Mouse (Mus musculus) CH12.LX (cell line): Measurements from ENCODE around the gene Nt5c. TPM values are rescaled to one million over a fixed set of nuclear protein-coding genes. Genes with fewer than 3 reads are reported as not detected.

ENCODE experiments used
- DNase-seq: peaks from one replicate; pipeline ENCODE4 v3.0.0-alpha.2; 2013; ENCODE audit errors: extremely low read depth
- H3K27ac ChIP-seq: 2 replicates; pipeline ENCODE4 v1.5.1; 2012; ENCODE audit warnings: low read depth, mild to moderate bottlenecking, control low read depth, moderate library complexity; ENCODE audit not compliant: insufficient read depth
- H3K27me3 ChIP-seq: replicated peaks from 2 replicates; pipeline ENCODE3; 2012; ENCODE audit warnings: inconsistent platforms
- H3K36me3 ChIP-seq, 2 experiments: replicated peaks in 1 of 2; 2 replicates each; pipeline versions ENCODE3 to v1.6.1; 2012; ENCODE audit warnings: inconsistent platforms in 1 of 2, low read length in 1 of 2, mild to moderate bottlenecking in 1 of 2, mixed read lengths in 1 of 2, moderate library complexity in 1 of 2; ENCODE audit not compliant: control insufficient read depth in 1 of 2, insufficient read depth in 1 of 2
- H3K4me1 ChIP-seq, 2 experiments: 2 replicates each; pipeline ENCODE4 v1.6.1; 2012; ENCODE audit warnings: inconsistent platforms in 1 of 2, moderate library complexity in 1 of 2; ENCODE audit not compliant: insufficient read depth in 2 of 2, control insufficient read depth in 1 of 2
- H3K4me2 ChIP-seq: 2 replicates; pipeline ENCODE4 v1.6.1; 2012; ENCODE audit warnings: low read depth, mild to moderate bottlenecking, control low read depth; ENCODE audit not compliant: poor library complexity, insufficient read depth, severe bottlenecking
- H3K4me3 ChIP-seq, 3 experiments: fragments of 150-350 bp in 1 of 3; sonication (generic) in 1 of 3; replicated peaks in 1 of 3; 2 replicates each; pipeline versions ENCODE3 to v1.5.1; 2011 to 2012; ENCODE audit warnings: low read depth in 2 of 3, low read length in 2 of 3, mild to moderate bottlenecking in 2 of 3, moderate library complexity in 2 of 3, control low read depth in 1 of 3, improper control_type of control experiment in 1 of 3, inconsistent platforms in 1 of 3, mixed read lengths in 1 of 3; ENCODE audit not compliant: poor library complexity in 1 of 3
- H3K79me2 ChIP-seq: replicated peaks from 2 replicates; pipeline ENCODE4 v1.6.1; 2012; ENCODE audit warnings: mild to moderate bottlenecking, moderate library complexity; ENCODE audit not compliant: control insufficient read depth, poor library complexity, insufficient read depth, severe bottlenecking; ENCODE audit errors: extremely low read depth
- H3K9ac ChIP-seq: 2 replicates; pipeline ENCODE4 v1.6.1; 2012; ENCODE audit warnings: low read depth, mild to moderate bottlenecking, control low read depth, moderate library complexity; ENCODE audit not compliant: insufficient read depth
- H3K9me3 ChIP-seq: replicated peaks from 2 replicates; pipeline ENCODE3; 2012; ENCODE audit warnings: low read length, inconsistent platforms, mixed read lengths
- BHLHE40 ChIP-seq: IDR thresholded peaks from 2 replicates; pipeline ENCODE4 v1.6.1; 2011; ENCODE audit warnings: mild to moderate bottlenecking, low read depth, low read length, improper control_type of control experiment
- CHD1 ChIP-seq: IDR thresholded peaks from 2 replicates; pipeline ENCODE4 v1.6.1; 2012; ENCODE audit warnings: low read depth, low read length, improper control_type of control experiment, inconsistent platforms
- CHD2 ChIP-seq: IDR thresholded peaks from 2 replicates; pipeline ENCODE4 v1.6.1; 2011; ENCODE audit warnings: low read length, improper control_type of control experiment
- CTCF ChIP-seq, 2 experiments: IDR thresholded peaks in 1 of 2; conservative IDR thresholded peaks in 1 of 2; 2 replicates each; pipeline ENCODE4 v1.5.1; 2011 to 2012; ENCODE audit warnings: low read depth in 2 of 2, low read length in 2 of 2, improper control_type of control experiment in 1 of 2, inconsistent platforms in 1 of 2, mild to moderate bottlenecking in 1 of 2, moderate library complexity in 1 of 2
- E2F4 ChIP-seq: IDR thresholded peaks from 2 replicates; pipeline ENCODE4 v1.6.1; 2011; ENCODE audit warnings: low read depth, low read length, improper control_type of control experiment; ENCODE audit not compliant: insufficient replicate concordance
- ELF1 ChIP-seq: IDR thresholded peaks from 2 replicates; pipeline ENCODE4 v1.6.1; 2014; ENCODE audit warnings: low read depth, mild to moderate bottlenecking, inconsistent platforms, low read length, improper control_type of control experiment
- EP300 ChIP-seq: IDR thresholded peaks from 2 replicates; pipeline ENCODE4 v1.6.1; 2011; ENCODE audit warnings: low read length, improper control_type of control experiment
- ETS1 ChIP-seq: conservative IDR thresholded peaks from 2 replicates; pipeline ENCODE4 v1.6.1; 2012; ENCODE audit warnings: low read depth, mild to moderate bottlenecking, inconsistent platforms, low read length, improper control_type of control experiment, moderate library complexity
- GABPA ChIP-seq: IDR thresholded peaks from 2 replicates; pipeline ENCODE4 v1.6.1; 2012; ENCODE audit warnings: low read depth, low read length, improper control_type of control experiment, inconsistent platforms; ENCODE audit not compliant: insufficient replicate concordance
- HCFC1 ChIP-seq: IDR thresholded peaks from 2 replicates; pipeline ENCODE4 v1.6.1; 2012; ENCODE audit warnings: low read depth, mild to moderate bottlenecking, inconsistent platforms, low read length, improper control_type of control experiment
- IRF4 ChIP-seq: IDR thresholded peaks from 2 replicates; pipeline ENCODE4 v1.6.1; 2014; ENCODE audit warnings: low read depth, mild to moderate bottlenecking, inconsistent platforms, low read length, improper control_type of control experiment
- JUN ChIP-seq: IDR thresholded peaks from 2 replicates; pipeline ENCODE4 v1.6.1; 2011; ENCODE audit warnings: low read depth, mild to moderate bottlenecking, low read length, improper control_type of control experiment, moderate library complexity; ENCODE audit not compliant: insufficient read depth
- JUND ChIP-seq: conservative IDR thresholded peaks from 2 replicates; pipeline ENCODE4 v1.6.1; 2011; ENCODE audit warnings: low read depth, low read length, improper control_type of control experiment
- KAT2A ChIP-seq: IDR thresholded peaks from 2 replicates; pipeline ENCODE4 v1.6.1; 2012; ENCODE audit warnings: low read length, improper control_type of control experiment, inconsistent platforms; ENCODE audit not compliant: insufficient replicate concordance
- MAFK ChIP-seq: IDR thresholded peaks from 2 replicates; pipeline ENCODE4 v1.6.1; 2011; ENCODE audit warnings: low read length, improper control_type of control experiment; ENCODE audit not compliant: insufficient replicate concordance
- MAX ChIP-seq: IDR thresholded peaks from 2 replicates; pipeline ENCODE4 v1.6.1; 2011; ENCODE audit warnings: low read length, improper control_type of control experiment
- MAZ ChIP-seq: IDR thresholded peaks from 2 replicates; pipeline ENCODE4 v1.6.1; 2012; ENCODE audit warnings: low read depth, mild to moderate bottlenecking, inconsistent platforms, low read length, improper control_type of control experiment, moderate library complexity
- MEF2A ChIP-seq: IDR thresholded peaks from 2 replicates; pipeline ENCODE4 v1.6.1; 2014; ENCODE audit warnings: low read depth, mild to moderate bottlenecking, inconsistent platforms, low read length, improper control_type of control experiment, borderline replicate concordance
- MXI1 ChIP-seq: IDR thresholded peaks from 2 replicates; pipeline ENCODE4 v1.6.1; 2011; ENCODE audit warnings: mild to moderate bottlenecking, low read depth, low read length, improper control_type of control experiment
- MYC ChIP-seq: IDR thresholded peaks from 2 replicates; pipeline ENCODE4 v1.6.1; 2011; ENCODE audit warnings: low read depth, mild to moderate bottlenecking, improper control_type of control experiment, low read length
- NELFE ChIP-seq: IDR thresholded peaks from 2 replicates; pipeline ENCODE4 v1.6.1; 2011; ENCODE audit warnings: low read depth, low read length, improper control_type of control experiment
- NRF1 ChIP-seq: IDR thresholded peaks from 2 replicates; pipeline ENCODE4 v1.6.1; 2014; ENCODE audit warnings: low read depth, mild to moderate bottlenecking, inconsistent platforms, low read length, improper control_type of control experiment, moderate library complexity
- PAX5 ChIP-seq: IDR thresholded peaks from 2 replicates; pipeline ENCODE4 v1.6.1; 2012; ENCODE audit warnings: low read length, inconsistent platforms, mixed read lengths
- POLR2A ChIP-seq: IDR thresholded peaks from 2 replicates; pipeline ENCODE4 v1.6.1; 2011; ENCODE audit warnings: low read depth, mild to moderate bottlenecking, improper control_type of control experiment, low read length
- POLR2AphosphoS2 ChIP-seq: IDR thresholded peaks from 2 replicates; pipeline ENCODE4 v1.6.1; 2011; ENCODE audit warnings: low read depth, low read length, improper control_type of control experiment
- RAD21 ChIP-seq: IDR thresholded peaks from 2 replicates; pipeline ENCODE4 v1.6.1; 2011; ENCODE audit warnings: low read depth, mild to moderate bottlenecking, low read length, improper control_type of control experiment, moderate library complexity
- RCOR1 ChIP-seq: conservative IDR thresholded peaks from 2 replicates; pipeline ENCODE4 v1.6.1; 2012; ENCODE audit warnings: low read depth, mild to moderate bottlenecking, inconsistent platforms, low read length, improper control_type of control experiment
- SIN3A ChIP-seq: IDR thresholded peaks from 2 replicates; pipeline ENCODE4 v1.6.1; 2012; ENCODE audit warnings: low read length, improper control_type of control experiment, inconsistent platforms
- SMC3 ChIP-seq: IDR thresholded peaks from 2 replicates; pipeline ENCODE4 v1.6.1; 2011; ENCODE audit warnings: low read depth, low read length, improper control_type of control experiment
- TBP ChIP-seq: conservative IDR thresholded peaks from 2 replicates; pipeline ENCODE4 v1.6.1; 2011; ENCODE audit warnings: low read depth, low read length, improper control_type of control experiment
- TCF12 ChIP-seq: IDR thresholded peaks from 2 replicates; pipeline ENCODE4 v1.6.1; 2014; ENCODE audit warnings: low read depth, mild to moderate bottlenecking, inconsistent platforms, low read length, improper control_type of control experiment
- UBTF ChIP-seq: IDR thresholded peaks from 2 replicates; pipeline ENCODE4 v1.6.1; 2012; ENCODE audit warnings: low read depth, mild to moderate bottlenecking, inconsistent platforms, low read length, improper control_type of control experiment, moderate library complexity
- USF1 ChIP-seq: IDR thresholded peaks from 2 replicates; pipeline ENCODE4 v1.6.1; 2014; ENCODE audit warnings: low read depth, mild to moderate bottlenecking, inconsistent platforms, low read length, improper control_type of control experiment
- USF2 ChIP-seq: conservative IDR thresholded peaks from 2 replicates; pipeline ENCODE4 v1.6.1; 2011; ENCODE audit warnings: low read depth, low read length, improper control_type of control experiment
- ZC3H11A ChIP-seq: IDR thresholded peaks from 2 replicates; pipeline ENCODE4 v1.6.1; 2012; ENCODE audit warnings: low read depth, mild to moderate bottlenecking, inconsistent platforms, low read length, improper control_type of control experiment
- ZKSCAN1 ChIP-seq: IDR thresholded peaks from 2 replicates; pipeline ENCODE4 v1.6.1; 2012; ENCODE audit warnings: low read depth, inconsistent platforms, low read length, improper control_type of control experiment, borderline replicate concordance
- ZMIZ1 ChIP-seq: IDR thresholded peaks from 2 replicates; pipeline ENCODE4 v1.6.1; 2012; ENCODE audit warnings: low read depth, mild to moderate bottlenecking, inconsistent platforms, low read length, improper control_type of control experiment
- ZNF384 ChIP-seq: IDR thresholded peaks from 2 replicates; pipeline ENCODE4 v1.6.1; 2012; ENCODE audit warnings: low read depth, low read length, improper control_type of control experiment, inconsistent platforms
- dilution Hi-C: fragments of 300-500 bp; cut with MboI; formaldehyde crosslinking; loops from 2 replicates; pipeline ENCODE4 v1.14.3; 2020; ENCODE audit warnings: low sequenced_read_pairs; ENCODE audit not compliant: extremely low pct_unique_long_range_greater_than_20kb, extremely low pct_ligation_motif_present
- in situ Hi-C: fragments of 300-500 bp; cut with MboI; formaldehyde crosslinking; loops from 3 replicates; pipeline ENCODE4 v1.14.3; 2019; ENCODE audit warnings: low sequenced_read_pairs, low pct_ligation_motif_present, low pct_unique_long_range_greater_than_20kb, mixed read lengths
- polyA plus RNA-seq: library from polyadenylated mRNA; unstranded; fragments of >175 nt; gene quantifications from 2 replicates; pipeline ENCODE4 v1.2.1, GENCODE M21; 2012; ENCODE audit warnings: low read depth; ENCODE audit not compliant: insufficient read length
- total RNA-seq, 2 experiments: library from RNA; depleted of rRNA; stranded (reverse); fragments of 300-350 nt in 1 of 2; fragments of >200 nt in 1 of 2; gene quantifications; 2 replicates each; pipeline ENCODE4 v1.2.3; 2012 to 2014

The Nt5c gene
- total and polyA plus RNA-seq, 3 experiments: 65.3 to 175 (median 151) TPM

GRCm38 (mm10) chr11:115514238-115514663 lies 22.6 kb upstream of the Nt5c start, which contains the start of gene Jpt1:
Gene Jpt1 (minus strand): TSS chr11:115514387.
- peaks cover 49% of the 10 kb centered on the region for H3K79me2 ChIP-seq
- dilution Hi-C loops: no loop called here
- H3K36me3 ChIP-seq: peaks cover 0 to 16% of the 10 kb centered on the region in 2 experiments
- DNase-seq: peak; percentile 99
- peak within 1 kb of the TSS; percentile 84 to 96 (median 96) for H3K4me3 ChIP-seq
- no peaks in the 10 kb centered on the region for H3K27me3 ChIP-seq
- TF ChIP-seq POLR2AphosphoS2 (peak; percentile 99), HCFC1 (no peak; the same call in none of the 2 replicates), RCOR1 (peak; percentile 82; the same call in 1 of the 2 replicates), JUND (no peak), CHD2 (peak; percentile 99), MAZ (peak; percentile 68; the same call in 1 of the 2 replicates), ZKSCAN1 (no peak), ZNF384 (no peak), SIN3A (peak; percentile 96), CTCF (conservative IDR thresholded peaks at IDR 0.05 in 1 of 2, IDR thresholded peaks at IDR 0.05 in 1 of 2; ENCODE audit: low read depth in 2 of 2, low read length in 2 of 2) (no peak), UBTF (0 out of 2 replicates have a peak, but pooled peaks have one; percentile 25), KAT2A (peak; percentile 70; the same call in 1 of the 2 replicates), IRF4 (peak; percentile 60), USF1 (no peak), MAX (peak; percentile 92), NRF1 (peak; percentile 80), NELFE (peak; percentile 100), JUN (no peak; the same call in 1 of the 2 replicates), MYC (peak; percentile 73), TBP (peak; percentile 99), USF2 (no peak), GABPA (no peak), PAX5 (no peak), TCF12 (peak; percentile 99), CHD1 (peak; percentile 55; the same call in 1 of the 2 replicates), E2F4 (peak; percentile 87; the same call in 1 of the 2 replicates), ZC3H11A (no peak), MAFK (no peak), BHLHE40 (no peak; the same call in 1 of the 2 replicates), RAD21 (no peak), EP300 (no peak), POLR2A (peak; percentile 100), ETS1 (0 out of 2 replicates have a peak, but pooled peaks have one; percentile 5), MEF2A (peak; percentile 58; the same call in 1 of the 2 replicates), ZMIZ1 (peak; percentile 100), MXI1 (peak; percentile 97), ELF1 (peak; percentile 85), SMC3 (no peak)
- in situ Hi-C loops: no loop called here
- H3K27ac ChIP-seq: peak within 1 kb of the TSS; percentile 65
- peak within 1 kb of the TSS; percentile 99 for H3K4me2 ChIP-seq
- no peaks in the 10 kb centered on the region for H3K9me3 ChIP-seq
- H3K4me1 ChIP-seq: peaks cover 24 to 60% of the 10 kb centered on the region in 2 experiments
- H3K9ac ChIP-seq: peak within 1 kb of the TSS; percentile 90
